Mouse (Mus musculus): ENCODE data around the gene Stk38. TPM values are rescaled to one million over a fixed set of nuclear protein-coding genes. Genes with fewer than 3 reads are reported as not detected.
A peak's percentile ranks its signal among the peaks of the same experiment; 100 is the strongest.
"Not testable (repeated sequence)": the region's sequence is repeated elsewhere in the genome, so short reads cannot be mapped to it uniquely, and the experiment has no call there.

The Stk38 gene
- polyA plus RNA-seq, 1 experiment from 2014 or later: 51.0 TPM

- H3K4me2 ChIP-seq (ENCODE audit: low read depth, low read length): no peak overlapping the region
- WGBS (ENCODE audit: insufficient replicate concordance): 79% methylated on average over 3 of the region's 3 CpGs
- no peak overlapping the region for H3K4me3 ChIP-seq (ENCODE audit: low read depth, low read length)
- no peaks in the 10 kb centered on the region for H3K9me3 ChIP-seq (replicated peaks; ENCODE audit: control insufficient read depth, low read length)
- no peak overlapping the region for H3K9ac ChIP-seq (ENCODE audit: low read depth, low read length)
- H3K36me3 ChIP-seq (ENCODE audit: control insufficient read depth, insufficient read depth): 0 out of 2 replicates have a peak, but pooled peaks cover 2% of the 10 kb centered on the region
- no peaks in the 10 kb centered on the region for H3K27me3 ChIP-seq (ENCODE audit: control insufficient read depth, insufficient read depth, low read depth, low read length)
- no peak for ATAC-seq (ENCODE audit: low read depth)
- H3K4me1 ChIP-seq (ENCODE audit: control insufficient read depth, low read depth, low read length): peaks cover 27% of the 10 kb centered on the region
- no peak overlapping the region for H3K27ac ChIP-seq (ENCODE audit: low read length)
Observed at GRCm38 (mm10) chr17:29005002-29005401, 2.8 kb downstream of the Stk38 start.

GRCm38 (mm10) chr17:29003740-29004139 is 4.1 kb downstream of the Stk38 start:
- ATAC-seq (ENCODE audit: low read depth): no peak
- Histone ChIP-seq H3K27me3 (ENCODE audit: control insufficient read depth, insufficient read depth, low read depth, low read length) (no peaks in the 10 kb centered on the region), H3K36me3 (ENCODE audit: control insufficient read depth, insufficient read depth) (peaks cover 8% of the 10 kb centered on the region; the same call in 1 of the 2 replicates), H3K4me2 (ENCODE audit: low read depth, low read length) (peak overlapping the region; percentile 15; the same call in 1 of the 2 replicates), H3K4me1 (ENCODE audit: control insufficient read depth, low read depth, low read length) (peaks cover 27% of the 10 kb centered on the region), H3K4me3 (ENCODE audit: low read depth, low read length) (no peak overlapping the region), H3K9me3 (replicated peaks; ENCODE audit: control insufficient read depth, low read length) (no peaks in the 10 kb centered on the region), H3K9ac (ENCODE audit: low read depth, low read length) (no peak overlapping the region), H3K27ac (ENCODE audit: low read length) (no peak overlapping the region)
- 15% methylated on average over 1 of the region's 1 CpGs for WGBS (ENCODE audit: insufficient replicate concordance)

- Histone ChIP-seq H3K27ac (ENCODE audit: low read length) (no peak overlapping the region), H3K9ac (ENCODE audit: low read depth, low read length) (no peak overlapping the region), H3K36me3 (ENCODE audit: control insufficient read depth, insufficient read depth) (peaks cover 17% of the 10 kb centered on the region), H3K4me3 (ENCODE audit: low read depth, low read length) (no peak overlapping the region), H3K9me3 (replicated peaks; ENCODE audit: control insufficient read depth, low read length) (no peaks in the 10 kb centered on the region), H3K4me1 (ENCODE audit: control insufficient read depth, low read depth, low read length) (peaks cover 9% of the 10 kb centered on the region), H3K4me2 (ENCODE audit: low read depth, low read length) (no peak overlapping the region), H3K27me3 (ENCODE audit: control insufficient read depth, insufficient read depth, low read depth, low read length) (no peaks in the 10 kb centered on the region)
- no peak for ATAC-seq (ENCODE audit: low read depth)
- 67% methylated on average over 6 of the region's 6 CpGs for WGBS (ENCODE audit: insufficient replicate concordance)
Observed at GRCm38 (mm10) chr17:29000465-29000864, 7.3 kb downstream of the Stk38 start.

GRCm38 (mm10) chr17:28994615-28995014 is 13.2 kb downstream of the Stk38 start:
- no peak overlapping the region for H3K9ac ChIP-seq (ENCODE audit: low read depth, low read length)
- H3K36me3 ChIP-seq (ENCODE audit: control insufficient read depth, insufficient read depth): peaks cover 28% of the 10 kb centered on the region
- H3K4me3 ChIP-seq (ENCODE audit: low read depth, low read length): no peak overlapping the region
- no peak overlapping the region for H3K27ac ChIP-seq (ENCODE audit: low read length)
- no peak for ATAC-seq (ENCODE audit: low read depth)
- no peaks in the 10 kb centered on the region for H3K4me1 ChIP-seq (ENCODE audit: control insufficient read depth, low read depth, low read length)
- H3K9me3 ChIP-seq (replicated peaks; ENCODE audit: control insufficient read depth, low read length): no peaks in the 10 kb centered on the region
- WGBS (ENCODE audit: insufficient replicate concordance): 87% methylated on average over 4 of the region's 4 CpGs
- H3K4me2 ChIP-seq (ENCODE audit: low read depth, low read length): no peak overlapping the region
- H3K27me3 ChIP-seq (ENCODE audit: control insufficient read depth, insufficient read depth, low read depth, low read length): no peaks in the 10 kb centered on the region

- WGBS (ENCODE audit: insufficient replicate concordance): 93% methylated on average over 1 of the region's 1 CpGs
- H3K36me3 ChIP-seq (ENCODE audit: control insufficient read depth, insufficient read depth): peaks cover 26% of the 10 kb centered on the region
- ATAC-seq (ENCODE audit: low read depth); H3K27ac ChIP-seq (ENCODE audit: low read length); H3K4me2 ChIP-seq (ENCODE audit: low read depth, low read length); H3K9me3 ChIP-seq (replicated peaks; ENCODE audit: control insufficient read depth, low read length); H3K4me3 ChIP-seq (ENCODE audit: low read depth, low read length); H3K27me3 ChIP-seq (ENCODE audit: control insufficient read depth, insufficient read depth, low read depth, low read length); H3K4me1 ChIP-seq (ENCODE audit: control insufficient read depth, low read depth, low read length); H3K9ac ChIP-seq (ENCODE audit: low read depth, low read length): not testable (repeated sequence)
Observed at GRCm38 (mm10) chr17:28993004-28993403, 14.8 kb downstream of the Stk38 start.

- H3K4me1 ChIP-seq (ENCODE audit: control insufficient read depth, low read depth, low read length): no peaks in the 10 kb centered on the region
- peaks cover 26% of the 10 kb centered on the region for H3K36me3 ChIP-seq (ENCODE audit: control insufficient read depth, insufficient read depth)
- H3K27ac ChIP-seq (ENCODE audit: low read length): no peak overlapping the region
- no peak overlapping the region for H3K4me2 ChIP-seq (ENCODE audit: low read depth, low read length)
- H3K9me3 ChIP-seq (replicated peaks; ENCODE audit: control insufficient read depth, low read length): no peaks in the 10 kb centered on the region
- no peaks in the 10 kb centered on the region for H3K27me3 ChIP-seq (ENCODE audit: control insufficient read depth, insufficient read depth, low read depth, low read length)
- H3K4me3 ChIP-seq (ENCODE audit: low read depth, low read length): no peak overlapping the region
- WGBS (ENCODE audit: insufficient replicate concordance): 86% methylated on average over 7 of the region's 7 CpGs
- no peak overlapping the region for H3K9ac ChIP-seq (ENCODE audit: low read depth, low read length)
- ATAC-seq (ENCODE audit: low read depth): no peak
Observed at GRCm38 (mm10) chr17:28992105-28992504, 15.7 kb downstream of the Stk38 start.

GRCm38 (mm10) chr17:28991286-28991685 is 16.5 kb downstream of the Stk38 start:
- WGBS (ENCODE audit: insufficient replicate concordance): 69% methylated on average over 9 of the region's 9 CpGs
- Histone ChIP-seq H3K9me3 (replicated peaks; ENCODE audit: control insufficient read depth, low read length) (no peaks in the 10 kb centered on the region), H3K4me3 (ENCODE audit: low read depth, low read length) (no peak overlapping the region), H3K4me1 (ENCODE audit: control insufficient read depth, low read depth, low read length) (no peaks in the 10 kb centered on the region), H3K27ac (ENCODE audit: low read length) (no peak overlapping the region), H3K9ac (ENCODE audit: low read depth, low read length) (no peak overlapping the region), H3K36me3 (ENCODE audit: control insufficient read depth, insufficient read depth) (peaks cover 29% of the 10 kb centered on the region), H3K4me2 (ENCODE audit: low read depth, low read length) (no peak overlapping the region), H3K27me3 (ENCODE audit: control insufficient read depth, insufficient read depth, low read depth, low read length) (no peaks in the 10 kb centered on the region)
- ATAC-seq (ENCODE audit: low read depth): no peak

GRCm38 (mm10) chr17:28990060-28990459 is 17.7 kb downstream of the Stk38 start:
- no peak for ATAC-seq (ENCODE audit: low read depth)
- H3K9me3 ChIP-seq (replicated peaks; ENCODE audit: control insufficient read depth, low read length): no peaks in the 10 kb centered on the region
- H3K27me3 ChIP-seq (ENCODE audit: control insufficient read depth, insufficient read depth, low read depth, low read length): no peaks in the 10 kb centered on the region
- WGBS (ENCODE audit: insufficient replicate concordance): 71% methylated on average over 4 of the region's 4 CpGs
- H3K36me3 ChIP-seq (ENCODE audit: control insufficient read depth, insufficient read depth): peaks cover 29% of the 10 kb centered on the region
- H3K4me2 ChIP-seq (ENCODE audit: low read depth, low read length): no peak overlapping the region
- H3K4me1 ChIP-seq (ENCODE audit: control insufficient read depth, low read depth, low read length): no peaks in the 10 kb centered on the region
- H3K4me3 ChIP-seq (ENCODE audit: low read depth, low read length): no peak overlapping the region
- H3K9ac ChIP-seq (ENCODE audit: low read depth, low read length): no peak overlapping the region
- H3K27ac ChIP-seq (ENCODE audit: low read length): no peak overlapping the region

- no peak overlapping the region for H3K9ac ChIP-seq (ENCODE audit: low read depth, low read length)
- H3K4me2 ChIP-seq (ENCODE audit: low read depth, low read length): no peak overlapping the region
- H3K27me3 ChIP-seq (ENCODE audit: control insufficient read depth, insufficient read depth, low read depth, low read length): no peaks in the 10 kb centered on the region
- no peaks in the 10 kb centered on the region for H3K4me1 ChIP-seq (ENCODE audit: control insufficient read depth, low read depth, low read length)
- no peak for ATAC-seq (ENCODE audit: low read depth)
- peaks cover 29% of the 10 kb centered on the region for H3K36me3 ChIP-seq (ENCODE audit: control insufficient read depth, insufficient read depth)
- 67% methylated on average over 3 of the region's 3 CpGs for WGBS (ENCODE audit: insufficient replicate concordance)
- no peak overlapping the region for H3K27ac ChIP-seq (ENCODE audit: low read length)
- no peaks in the 10 kb centered on the region for H3K9me3 ChIP-seq (replicated peaks; ENCODE audit: control insufficient read depth, low read length)
- H3K4me3 ChIP-seq (ENCODE audit: low read depth, low read length): no peak overlapping the region
Observed at GRCm38 (mm10) chr17:28988996-28989395, 18.8 kb downstream of the Stk38 start.

Data from liver, embryonic 16.5 days (tissue).